Mouse (Mus musculus) gastrocnemius, postnatal 36 days (tissue): Measurements from ENCODE around the gene Gm10337. TPM values are rescaled to one million over a fixed set of nuclear protein-coding genes. Genes with fewer than 3 reads are reported as not detected.

Source experiments
- DNase-seq, 2 experiments: peaks; one replicate each; pipeline ENCODE4 v3.0.0; 2022
- intact Hi-C: fragments of 180-260 bp; cut with DNase I; formaldehyde crosslinking; loops from one replicate; pipeline ENCODE4 v1.15.1; 2025
- long read RNA-seq, 2 experiments: library from polyadenylated mRNA; stranded (forward); transcript quantifications; one replicate each; pipeline ENCODE4 v2.0.0; 2021
- total RNA-seq, 2 experiments: library from RNA; stranded (reverse); gene quantifications; 2 replicates each; pipeline ENCODE4 v1.2.3; 2021

Gm10337 gene
- not detected for total RNA-seq
- long read RNA-seq, experiment 1, result 0 reads
- long read RNA-seq, experiment 2, result 0 reads

- no peak for DNase-seq
These were observed at the start of gene Gm10337 for GRCm38 (mm10) chr15:102503447-102503846. Gene Gm10337 (plus strand): TSS chr15:102503722.

DNA sequence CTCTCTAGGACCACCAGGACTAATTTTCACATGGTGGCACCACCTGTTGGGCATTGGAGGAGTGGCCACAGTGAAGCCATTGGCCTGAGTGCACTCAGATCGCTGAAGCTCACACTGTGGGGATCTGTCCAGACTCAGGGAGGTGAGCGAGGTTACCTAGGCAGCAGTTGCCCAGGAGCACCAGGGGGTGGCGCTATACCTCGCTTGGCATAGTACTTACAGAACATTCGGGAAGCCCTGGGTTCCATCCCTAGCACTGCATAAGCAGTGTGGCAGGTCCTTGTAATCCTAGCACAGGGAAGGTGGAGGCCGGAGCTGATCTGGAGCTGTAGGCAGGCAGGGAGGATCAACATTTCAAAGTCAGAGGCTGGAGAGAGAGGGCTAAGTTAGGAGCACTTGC lies 47.5 kb upstream of the Gm10337 start:
- no peak for DNase-seq

More at GRCm38 (mm10) chr15:102503447-102503846, at the start of gene Gm10337:
- intact Hi-C loops, result no loop called here

DNA sequence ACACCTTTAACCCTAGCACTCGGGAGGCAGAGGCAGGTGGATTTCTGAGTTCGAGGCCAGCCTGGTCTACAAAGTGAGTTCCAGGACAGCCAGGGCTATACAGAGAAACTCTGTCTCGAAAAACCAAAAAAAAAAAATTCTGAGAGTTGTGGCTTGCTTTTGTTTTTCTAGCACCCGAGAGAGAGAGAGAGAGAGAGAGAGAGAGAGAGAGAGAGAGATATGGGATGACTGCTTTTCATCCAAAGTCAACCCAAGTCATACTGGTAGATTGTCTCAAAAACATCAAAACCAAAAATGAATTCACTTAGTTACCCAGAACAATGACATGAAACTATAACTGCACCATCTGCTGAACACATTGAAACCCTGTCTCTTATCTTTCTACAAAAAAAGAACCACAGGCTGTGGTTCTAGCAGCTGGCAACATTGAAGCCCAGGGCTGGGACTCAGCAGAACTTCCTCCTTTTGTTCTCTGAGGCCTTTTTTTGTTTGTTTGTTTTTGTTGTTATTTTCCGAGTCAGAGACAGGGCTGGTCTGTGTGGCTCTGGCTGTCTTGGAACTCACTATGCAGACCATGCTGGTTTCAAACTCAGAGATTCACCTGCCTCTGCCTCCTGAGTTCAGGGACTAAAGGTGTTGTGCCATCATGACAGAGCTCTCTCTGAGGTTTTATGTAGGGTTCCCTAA lies 45.3 kb upstream of the Gm10337 start:
- intact Hi-C loops, result no loop called here
- no peak for DNase-seq

More for the DNA sequence above, 47.5 kb upstream of the Gm10337 start:
- intact Hi-C loops, result no loop called here

DNA sequence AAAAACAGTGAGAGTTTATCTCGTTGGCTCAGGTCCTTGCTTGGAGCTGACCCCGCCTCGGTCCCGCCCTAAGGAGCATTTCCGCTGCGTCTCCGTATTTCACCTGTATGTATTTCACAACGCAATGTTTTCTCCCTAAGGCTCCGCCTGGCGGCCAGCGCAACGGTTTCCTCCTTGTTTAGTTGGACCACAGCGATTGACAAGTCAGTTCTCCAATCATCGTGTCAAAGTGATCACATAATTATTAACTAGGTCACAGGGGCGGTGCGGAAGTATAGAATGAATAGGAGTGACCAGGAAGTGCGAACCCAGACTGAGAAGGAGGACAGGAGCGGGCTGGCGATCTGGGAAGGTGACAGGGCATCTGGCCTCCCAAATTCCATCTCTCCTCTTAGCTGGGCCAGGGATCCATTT lies 44.6 kb upstream of the Gm10337 start, which contains the start of gene Prr13:
Gene Prr13, plus strand, starts transcription at position 125 of the 414 bp plus-strand sequence.
- peak; percentile 75 to 87 for DNase-seq

GRCm38 (mm10) chr15:102459381-102459780 lies 44.1 kb upstream of the Gm10337 start:
- intact Hi-C loops, result no loop called here
- no peak for DNase-seq

More for the DNA sequence above, 44.6 kb upstream of the Gm10337 start, which contains the start of gene Prr13:
- intact Hi-C loops, result no loop called here

GRCm38 (mm10) chr15:102459847-102460246 lies 43.7 kb upstream of the Gm10337 start:
- intact Hi-C loops, result loop anchor here (5.0 kb wide), 1 partner anchor 207 kb away; no protein-coding TSS in a partner anchor
- DNase-seq, result no peak

DNA sequence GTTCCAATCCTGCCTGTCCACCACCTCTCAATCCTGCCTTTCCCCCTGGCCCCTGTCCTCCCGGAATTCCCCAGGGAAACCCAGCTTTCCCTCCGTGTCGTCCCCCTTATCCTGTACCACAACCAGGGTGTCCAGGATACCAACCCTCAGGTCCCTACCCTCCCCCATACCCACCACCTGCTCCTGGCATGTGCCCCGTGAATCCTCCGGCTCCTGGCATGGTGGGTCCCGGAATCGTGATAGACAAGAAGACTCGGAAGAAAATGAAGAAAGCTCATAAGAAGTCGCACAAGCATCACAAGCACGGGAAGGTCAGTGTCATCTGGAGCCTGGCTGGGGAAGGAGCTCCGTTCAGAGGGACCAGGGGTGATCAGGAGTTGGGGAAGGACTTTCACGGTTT lies 43.1 kb upstream of the Gm10337 start:
- intact Hi-C loops, result loop anchor here (5.0 kb wide), 1 partner anchor 207 kb away; no protein-coding TSS in a partner anchor
- DNase-seq, result no peak

DNA sequence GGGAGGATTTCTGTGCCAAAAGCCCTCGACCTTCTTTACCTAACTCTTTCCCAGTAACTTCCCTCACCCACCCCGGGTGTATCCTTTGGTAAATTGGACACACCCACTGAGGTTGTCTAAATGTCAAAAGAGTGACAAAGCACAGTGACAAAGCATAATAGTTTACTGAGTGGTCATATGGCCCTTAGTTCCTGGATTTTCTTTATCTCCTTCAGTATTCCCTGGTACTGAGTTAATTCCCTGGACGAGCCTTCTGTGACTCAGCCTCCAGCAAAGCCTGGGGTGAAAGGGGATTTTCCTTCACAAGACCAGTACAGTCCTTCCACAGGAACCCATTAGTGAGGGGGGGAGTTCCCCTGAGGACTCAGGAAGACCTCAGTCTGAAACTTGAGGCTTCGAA lies 42.6 kb upstream of the Gm10337 start:
- no peak for DNase-seq
- intact Hi-C loops, result loop anchor here (5.0 kb wide), 1 partner anchor 206 kb away; no protein-coding TSS in a partner anchor

- no peak for DNase-seq
- intact Hi-C loops, result loop anchor here (5.0 kb wide), 1 partner anchor 206 kb away; no protein-coding TSS in a partner anchor
These were observed 42.0 kb upstream of the Gm10337 start for GRCm38 (mm10) chr15:102461430-102462075.

DNA sequence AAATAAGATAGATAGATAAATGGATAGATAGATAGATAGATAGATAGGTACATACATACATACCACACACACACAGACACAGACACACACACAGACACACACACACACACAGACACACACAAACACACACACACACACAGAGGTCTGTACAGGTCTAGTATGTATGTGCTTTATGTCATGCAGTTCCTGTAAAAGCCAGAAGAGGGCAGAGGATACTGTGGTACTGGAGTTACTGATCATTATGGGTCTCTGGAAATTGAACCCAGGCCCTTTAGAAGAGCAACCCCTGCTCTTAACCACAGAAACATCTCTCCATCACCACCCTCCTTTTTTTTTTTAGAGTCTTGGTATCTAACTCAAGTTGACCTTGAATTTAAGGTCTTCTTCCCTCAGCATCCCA lies 39.9 kb upstream of the Gm10337 start:
- DNase-seq, result no peak
- intact Hi-C loops, result loop anchor here (5.0 kb wide), 1 partner anchor 204 kb away; no protein-coding TSS in a partner anchor

DNA sequence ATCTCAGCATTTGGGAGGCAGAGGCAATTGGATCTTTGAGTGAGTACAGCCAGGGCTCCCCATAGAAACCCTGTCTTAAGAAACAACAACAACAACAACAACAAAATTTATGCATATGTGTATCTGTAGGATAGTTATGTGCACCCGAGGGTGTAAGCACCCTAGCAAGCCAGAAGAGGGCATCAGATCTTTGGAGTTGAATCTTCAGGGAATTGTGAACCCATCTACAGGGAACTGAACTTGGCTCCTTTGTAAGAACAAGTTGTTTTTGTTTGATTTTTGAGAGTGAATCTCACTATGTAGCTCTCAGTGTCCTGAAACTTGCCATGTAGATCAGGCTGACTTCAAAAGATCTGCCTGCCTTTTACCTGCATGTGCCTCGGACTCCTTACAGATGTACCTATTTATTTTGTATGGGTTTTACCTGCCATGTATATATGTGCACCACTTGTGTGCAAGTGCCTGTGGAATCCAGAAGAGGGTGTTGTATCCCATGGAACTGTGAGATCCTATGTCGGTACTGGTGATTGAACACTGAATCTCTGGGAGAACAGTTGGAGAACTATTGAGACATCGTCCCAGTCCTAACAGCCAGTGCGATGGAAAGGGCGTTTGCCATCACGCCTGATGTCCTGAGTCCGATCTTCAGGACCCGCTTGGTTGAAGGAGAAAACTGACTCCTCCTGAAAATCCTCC lies 34.7 kb upstream of the Gm10337 start:
- intact Hi-C loops, result no loop called here
- DNase-seq, result no peak

DNA sequence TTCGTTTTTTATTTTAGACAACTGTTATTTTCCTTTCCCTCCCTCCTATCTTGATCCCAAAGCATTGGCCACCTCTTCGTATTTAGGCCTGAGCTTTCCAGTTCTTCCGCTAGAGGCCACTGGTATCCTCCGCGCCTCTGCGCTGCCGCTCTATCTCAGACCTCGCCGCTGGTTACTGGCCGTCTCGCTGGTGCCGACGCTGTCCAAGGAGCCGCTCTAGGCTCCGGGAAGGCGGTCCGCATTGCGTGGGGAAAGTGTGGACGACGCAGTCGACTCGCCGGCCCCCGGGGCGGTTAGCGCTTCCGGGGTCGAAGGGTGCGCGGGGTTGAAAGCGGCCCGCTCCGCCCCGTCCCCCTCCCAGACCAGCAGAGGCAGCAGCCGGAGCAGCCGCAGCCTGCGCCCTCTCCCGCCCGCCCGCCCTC lies 33.3 kb upstream of the Gm10337 start, which contains the start of gene Pcbp2:
Gene Pcbp2, plus strand, starts transcription at position 357 of the 422 bp plus-strand sequence.
- intact Hi-C loops, result no loop called here
- DNase-seq, result peak; percentile 85 to 95

DNA sequence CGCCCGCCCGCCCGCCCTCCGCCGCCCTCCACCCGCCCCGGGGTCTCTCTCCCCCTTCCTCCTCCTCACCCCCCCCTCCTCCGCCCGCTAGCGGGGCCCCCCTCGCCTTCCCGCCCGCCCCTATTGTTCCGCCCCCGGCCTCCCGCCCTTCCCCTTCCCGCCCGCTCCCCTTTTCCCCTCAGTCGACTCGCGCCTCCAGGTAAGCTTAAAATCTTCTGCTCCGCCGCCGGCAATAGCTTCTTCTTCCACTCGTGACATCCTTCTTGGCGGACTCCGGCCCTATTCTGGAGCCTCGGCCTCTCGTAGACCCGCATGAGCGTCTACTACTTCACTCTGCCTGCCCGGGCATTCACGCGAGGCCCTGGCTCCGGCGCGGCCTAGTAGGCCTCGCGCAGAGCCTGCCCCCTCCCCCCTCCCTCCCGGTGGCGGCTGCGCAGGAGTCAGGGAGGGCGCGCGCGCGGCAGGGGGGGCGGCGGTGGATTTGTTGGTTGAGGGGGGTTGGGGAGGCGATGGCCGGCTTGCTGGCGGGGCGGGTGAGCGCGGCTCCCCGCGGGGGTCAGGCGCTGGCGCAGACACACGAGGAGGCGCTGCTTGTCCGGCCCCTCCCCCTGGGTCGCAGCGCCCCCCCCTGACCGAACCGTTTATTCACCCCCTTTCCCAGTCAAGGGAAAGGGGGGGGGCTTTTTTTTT lies 32.8 kb upstream of the Gm10337 start:
- intact Hi-C loops, result no loop called here
- peak; percentile 78 to 81 for DNase-seq

GRCm38 (mm10) chr15:102471295-102471645 lies 32.3 kb upstream of the Gm10337 start:
- intact Hi-C loops, result no loop called here
- no peak for DNase-seq

- no peak for DNase-seq
- intact Hi-C loops, result no loop called here
These were observed 31.8 kb upstream of the Gm10337 start for GRCm38 (mm10) chr15:102471727-102472126.

- DNase-seq, result no peak
- intact Hi-C loops, result no loop called here
These were observed 30.3 kb upstream of the Gm10337 start for GRCm38 (mm10) chr15:102473246-102473645.

DNA sequence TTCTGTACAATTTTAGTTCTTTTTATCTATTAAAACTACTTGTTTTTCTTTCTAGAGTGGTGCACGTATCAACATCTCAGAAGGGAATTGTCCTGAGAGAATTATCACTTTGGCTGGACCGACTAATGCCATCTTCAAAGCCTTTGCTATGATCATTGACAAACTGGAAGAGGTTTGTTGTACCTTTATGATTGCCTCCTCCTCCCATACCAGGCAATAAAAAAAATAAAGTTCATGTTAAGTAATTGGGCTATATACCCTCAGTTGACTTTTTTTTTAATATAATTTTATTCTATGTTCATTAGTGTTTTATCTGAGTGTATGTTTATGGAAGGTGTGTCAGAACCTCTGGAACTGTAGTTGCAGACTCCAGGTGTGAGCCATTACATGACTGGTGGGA lies 29.0 kb upstream of the Gm10337 start:
- DNase-seq, result no peak
- intact Hi-C loops, result no loop called here

GRCm38 (mm10) chr15:102483136-102483535 lies 20.4 kb upstream of the Gm10337 start:
- intact Hi-C loops, result no loop called here
- DNase-seq, result no peak

DNA sequence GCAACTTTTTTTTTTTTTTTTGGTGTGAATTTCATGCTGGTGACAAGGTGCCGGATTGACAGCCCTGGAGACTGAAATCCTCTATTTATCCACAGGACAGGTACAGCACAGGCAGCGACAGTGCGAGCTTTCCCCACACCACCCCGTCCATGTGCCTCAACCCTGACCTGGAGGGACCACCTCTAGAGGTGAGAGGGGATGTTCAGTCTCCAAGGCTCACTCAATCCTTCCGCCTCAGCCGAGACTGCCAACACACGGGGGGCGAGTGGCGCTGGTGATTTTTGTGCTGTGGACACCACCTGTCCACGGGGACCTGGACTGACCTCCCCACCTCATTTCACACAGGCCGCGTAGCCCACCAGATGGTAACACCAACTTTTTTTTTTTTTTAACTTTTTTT lies 17.7 kb upstream of the Gm10337 start:
- intact Hi-C loops, result no loop called here
- no peak for DNase-seq

DNA sequence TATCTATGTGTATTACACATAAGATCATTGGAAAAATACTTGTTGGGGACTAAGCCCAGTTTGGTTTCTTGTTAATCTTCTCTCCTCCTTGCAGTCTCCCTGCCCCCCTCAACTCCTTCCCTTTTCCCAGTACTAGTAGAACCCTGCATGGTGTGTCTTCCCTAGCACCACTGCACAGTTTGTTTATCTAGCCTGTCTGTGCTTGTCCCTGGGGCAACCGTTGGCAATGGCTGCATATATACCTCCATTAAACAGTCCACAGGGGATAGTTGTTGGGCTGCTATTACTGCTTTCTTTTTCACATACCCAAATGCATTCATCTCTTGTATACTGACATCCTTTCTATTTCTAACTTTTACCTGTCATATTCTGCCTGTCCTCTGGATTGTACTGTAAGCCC lies 15.9 kb upstream of the Gm10337 start:
- intact Hi-C loops, result no loop called here

More for the DNA sequence above, 15.9 kb upstream of the Gm10337 start:
- DNase-seq, result no peak
